Mouse (Mus musculus) testis, adult 2 months (tissue): ENCODE results near the gene Hes5. TPM values are rescaled to one million over a fixed set of nuclear protein-coding genes. Genes with fewer than 3 reads are reported as not detected.

Experiments
- H3K27ac ChIP-seq: fragments of 200-500 bp; 2 replicates; pipeline ENCODE4 v1.5.1; 2012; ENCODE audit warnings: low read depth, low read length; ENCODE audit not compliant: control insufficient read depth, insufficient read depth
- H3K27me3 ChIP-seq: fragments of 200-500 bp; 2 replicates; pipeline ENCODE4 v1.6.1; 2012; ENCODE audit warnings: mild to moderate bottlenecking, low read length, moderate library complexity; ENCODE audit not compliant: control insufficient read depth, insufficient read depth
- H3K36me3 ChIP-seq: fragments of 200-500 bp; 2 replicates; pipeline ENCODE4 v1.6.1; 2012; ENCODE audit warnings: mild to moderate bottlenecking, low read length; ENCODE audit not compliant: control insufficient read depth, insufficient read depth
- H3K4me1 ChIP-seq: fragments of 200-500 bp; 2 replicates; pipeline ENCODE4 v1.6.1; 2012; ENCODE audit warnings: low read length; ENCODE audit not compliant: control insufficient read depth, insufficient read depth
- H3K4me3 ChIP-seq: fragments of 200-500 bp; 2 replicates; pipeline ENCODE4 v1.5.1; 2012; ENCODE audit warnings: low read depth, mild to moderate bottlenecking, low read length, moderate library complexity, mixed read lengths; ENCODE audit not compliant: control insufficient read depth
- CTCF ChIP-seq: fragments of 200-500 bp; IDR thresholded peaks from 2 replicates; pipeline ENCODE4 v1.5.1; 2012; ENCODE audit warnings: low read depth, mild to moderate bottlenecking, inconsistent platforms, low read length, moderate library complexity; ENCODE audit not compliant: control insufficient read depth, insufficient read depth, insufficient replicate concordance
- POLR2A ChIP-seq: fragments of 200-500 bp; IDR thresholded peaks from 2 replicates; pipeline ENCODE4 v1.6.1; 2012; ENCODE audit warnings: low read depth, mild to moderate bottlenecking, inconsistent platforms, low read length, moderate library complexity; ENCODE audit not compliant: control insufficient read depth
- polyA plus RNA-seq: library from polyadenylated mRNA; depleted of rRNA; stranded (reverse); fragments of >200 nt; gene quantifications from 2 replicates; pipeline ENCODE4 v1.2.3, GENCODE M21; 2012; rRNA removed

The Hes5 gene
- 0.57 and 0.65 TPM in 2 replicates for polyA plus RNA-seq

GRCm38 (mm10) chr4:154960690-154961225 lies at the start of gene Hes5:
Gene Hes5, plus strand, starts transcription at chr4:154960923.
- Histone ChIP-seq H3K4me3 (peak within 1 kb of the TSS; percentile 74), H3K27me3 (0 out of 2 replicates have a peak, but pooled peaks cover 2% of the 10 kb centered on the region), H3K36me3 (no peaks in the 10 kb centered on the region), H3K27ac (no peak within 1 kb of the TSS), H3K4me1 (peaks cover 41% of the 10 kb centered on the region)
- TF ChIP-seq POLR2A (no peak), CTCF (no peak)

GRCm38 (mm10) chr4:154911644-154912043 lies 49.1 kb upstream of the Hes5 start:
- H3K4me1 ChIP-seq: peaks cover 4% of the 10 kb centered on the region
- no peak overlapping the region for H3K27ac ChIP-seq
- TF ChIP-seq CTCF: no peak
- no peak for TF ChIP-seq POLR2A
- H3K27me3 ChIP-seq: no peaks in the 10 kb centered on the region
- no peaks in the 10 kb centered on the region for H3K36me3 ChIP-seq
- no peak overlapping the region for H3K4me3 ChIP-seq

- no peak overlapping the region for H3K27ac ChIP-seq
- TF ChIP-seq POLR2A (no peak), CTCF (no peak)
- H3K36me3 ChIP-seq: no peaks in the 10 kb centered on the region
- H3K4me1 ChIP-seq: no peaks in the 10 kb centered on the region; the same call in 1 of the 2 replicates
- H3K4me3 ChIP-seq: peak overlapping the region; percentile 17; the same call in 1 of the 2 replicates
- H3K27me3 ChIP-seq: no peaks in the 10 kb centered on the region
Observed at GRCm38 (mm10) chr4:154913845-154914244, 46.9 kb upstream of the Hes5 start.

- no peak for TF ChIP-seq POLR2A
- TF ChIP-seq CTCF: no peak
- Histone ChIP-seq H3K27ac (no peak overlapping the region), H3K36me3 (no peaks in the 10 kb centered on the region), H3K27me3 (no peaks in the 10 kb centered on the region), H3K4me3 (no peak overlapping the region), H3K4me1 (no peaks in the 10 kb centered on the region; the same call in 1 of the 2 replicates)
Observed at GRCm38 (mm10) chr4:154914252-154914651, 46.5 kb upstream of the Hes5 start.

GRCm38 (mm10) chr4:154914707-154915106 lies 46.0 kb upstream of the Hes5 start:
- Histone ChIP-seq H3K27me3 (no peaks in the 10 kb centered on the region), H3K4me3 (no peak overlapping the region), H3K27ac (no peak overlapping the region), H3K36me3 (no peaks in the 10 kb centered on the region), H3K4me1 (no peaks in the 10 kb centered on the region)
- TF ChIP-seq CTCF (no peak), POLR2A (no peak)

GRCm38 (mm10) chr4:154915286-154915685 lies 45.4 kb upstream of the Hes5 start:
- TF ChIP-seq CTCF (no peak), POLR2A (no peak)
- no peaks in the 10 kb centered on the region for H3K4me1 ChIP-seq
- no peaks in the 10 kb centered on the region for H3K27me3 ChIP-seq
- H3K36me3 ChIP-seq: no peaks in the 10 kb centered on the region
- no peak overlapping the region for H3K4me3 ChIP-seq
- H3K27ac ChIP-seq: no peak overlapping the region

GRCm38 (mm10) chr4:154916662-154917061 lies 44.1 kb upstream of the Hes5 start:
- H3K36me3 ChIP-seq: no peaks in the 10 kb centered on the region
- TF ChIP-seq POLR2A: no peak
- TF ChIP-seq CTCF: no peak
- no peaks in the 10 kb centered on the region for H3K4me1 ChIP-seq
- no peak overlapping the region for H3K4me3 ChIP-seq
- H3K27ac ChIP-seq: no peak overlapping the region
- H3K27me3 ChIP-seq: no peaks in the 10 kb centered on the region

GRCm38 (mm10) chr4:154922291-154922690 lies 38.4 kb upstream of the Hes5 start:
- Histone ChIP-seq H3K36me3 (no peaks in the 10 kb centered on the region), H3K27ac (no peak overlapping the region), H3K27me3 (no peaks in the 10 kb centered on the region), H3K4me3 (no peak overlapping the region), H3K4me1 (no peaks in the 10 kb centered on the region)
- no peak for TF ChIP-seq CTCF
- TF ChIP-seq POLR2A: no peak
